Mouse (Mus musculus) embryonic facial prominence, embryonic 14.5 days (tissue): ENCODE measurements around the gene Aox3. TPM values are rescaled to one million over a fixed set of nuclear protein-coding genes. Genes with fewer than 3 reads are reported as not detected.
A peak's percentile ranks its signal among the peaks of the same experiment; 100 is the strongest.

Source experiments
- ATAC-seq: fragments of 200-750 bp; cut with Nextera tagmentation; 2 replicates; pipeline ENCODE4 v1.8.0; 2017; ENCODE audit warnings: low read depth, moderate number of reproducible peaks, moderate TSS enrichment
- DNase-seq: peaks from one replicate; pipeline ENCODE4 v3.0.0-alpha.2; 2015; ENCODE audit warnings: low spot score
- H3K27ac ChIP-seq: fragments of 300-500 bp; sonication (generic); replicated peaks from 2 replicates; pipeline ENCODE4 v1.5.1; 2014; ENCODE audit warnings: low read depth, mild to moderate bottlenecking, low read length, moderate library complexity
- H3K27me3 ChIP-seq: fragments of 300-500 bp; sonication (generic); replicated peaks from 2 replicates; pipeline ENCODE4 v1.6.1; 2014; ENCODE audit warnings: low read length; ENCODE audit not compliant: control insufficient read depth, insufficient read depth
- H3K36me3 ChIP-seq: fragments of 300-500 bp; sonication (generic); 2 replicates; pipeline ENCODE4 v1.6.1; 2014; ENCODE audit warnings: low read length, mixed read lengths; ENCODE audit not compliant: control insufficient read depth, insufficient read depth
- H3K4me1 ChIP-seq: fragments of 300-500 bp; sonication (generic); 2 replicates; pipeline ENCODE4 v1.6.1; 2014; ENCODE audit warnings: antibody characterized with exemption, low read length; ENCODE audit not compliant: control insufficient read depth, insufficient read depth
- H3K4me2 ChIP-seq: fragments of 300-500 bp; sonication (generic); 2 replicates; pipeline ENCODE4 v1.6.1; 2014; ENCODE audit warnings: low read depth, mild to moderate bottlenecking, low read length, moderate library complexity, mixed read lengths
- H3K4me3 ChIP-seq: fragments of 300-500 bp; sonication (generic); 2 replicates; pipeline ENCODE4 v1.5.1; 2014; ENCODE audit warnings: low read depth, mild to moderate bottlenecking, low read length
- H3K9ac ChIP-seq: fragments of 300-500 bp; sonication (generic); 2 replicates; pipeline ENCODE4 v1.6.1; 2014; ENCODE audit warnings: low read depth, mild to moderate bottlenecking, low read length, moderate library complexity, mixed read lengths
- H3K9me3 ChIP-seq: fragments of 300-500 bp; sonication (generic); 2 replicates; pipeline ENCODE4 v1.6.1; 2016; ENCODE audit warnings: low read length; ENCODE audit not compliant: control insufficient read depth
- WGBS: fragments of 180-500 bp; shearing (Covaris S2); extraction: QIAGEN DNeasy Blood & Tissue Kit; methylation state at CpG from one replicate; pipeline ENCODE4 v1.1.7; 2014; 5-methylcytosine and 5-hydroxymethylcytosine counted together
- polyA plus RNA-seq: library from polyadenylated mRNA; unstranded; fragments of >200 nt; fragmentation: Nextera tagmentation; extraction: Ambion mirVana; gene quantifications from 2 replicates; pipeline ENCODE4 v1.2.1, GENCODE M21; 2014

Gene Aox3
- polyA plus RNA-seq, 1 experiment from 2014 or later: 1.8 TPM

GRCm38 (mm10) chr1:58091992-58092560 is 20.9 kb upstream of the Aox3 start:
- Histone ChIP-seq H3K36me3 (no peaks in the 10 kb centered on the region), H3K4me1 (no peaks in the 10 kb centered on the region), H3K4me3 (no peak overlapping the region), H3K9me3 (no peaks in the 10 kb centered on the region), H3K27me3 (no peaks in the 10 kb centered on the region), H3K4me2 (no peak overlapping the region), H3K27ac (no peak overlapping the region), H3K9ac (no peak overlapping the region)
- 78% methylated on average over 2 of the region's 2 CpGs for WGBS
- DNase-seq: no peak
- no peak for ATAC-seq

- Histone ChIP-seq H3K9me3 (no peaks in the 10 kb centered on the region), H3K9ac (no peak overlapping the region), H3K4me2 (no peak overlapping the region), H3K27ac (no peak overlapping the region), H3K27me3 (no peaks in the 10 kb centered on the region), H3K36me3 (no peaks in the 10 kb centered on the region), H3K4me1 (no peaks in the 10 kb centered on the region), H3K4me3 (no peak overlapping the region)
- 87% methylated on average over 6 of the region's 6 CpGs for WGBS
- ATAC-seq (no peak), DNase-seq (no peak)
These were observed 15.6 kb upstream of the Aox3 start for GRCm38 (mm10) chr1:58097338-58097737.

GRCm38 (mm10) chr1:58099119-58099518 is 13.8 kb upstream of the Aox3 start:
- no peak overlapping the region for H3K4me3 ChIP-seq
- no peak for ATAC-seq
- H3K4me1 ChIP-seq: no peaks in the 10 kb centered on the region
- no peak overlapping the region for H3K4me2 ChIP-seq
- no peaks in the 10 kb centered on the region for H3K9me3 ChIP-seq
- H3K36me3 ChIP-seq: no peaks in the 10 kb centered on the region
- no peaks in the 10 kb centered on the region for H3K27me3 ChIP-seq
- no peak for DNase-seq
- H3K27ac ChIP-seq: no peak overlapping the region
- H3K9ac ChIP-seq: no peak overlapping the region

GRCm38 (mm10) chr1:58101531-58102146 is 11.3 kb upstream of the Aox3 start:
- H3K27me3 ChIP-seq: no peaks in the 10 kb centered on the region

GRCm38 (mm10) chr1:58102494-58102893 is 10.4 kb upstream of the Aox3 start:
- H3K27ac ChIP-seq: no peak overlapping the region
- H3K9me3 ChIP-seq: no peaks in the 10 kb centered on the region
- no peak overlapping the region for H3K4me2 ChIP-seq
- DNase-seq (no peak), ATAC-seq (no peak)
- H3K36me3 ChIP-seq: no peaks in the 10 kb centered on the region
- no peaks in the 10 kb centered on the region for H3K27me3 ChIP-seq
- no peaks in the 10 kb centered on the region for H3K4me1 ChIP-seq
- 64% methylated on average over 7 of the region's 7 CpGs for WGBS
- H3K4me3 ChIP-seq: no peak overlapping the region
- no peak overlapping the region for H3K9ac ChIP-seq

More at GRCm38 (mm10) chr1:58101531-58102146, 11.3 kb upstream of the Aox3 start:
- DNase-seq (peak; percentile 46), ATAC-seq (no peak)
- Histone ChIP-seq H3K4me2 (no peak overlapping the region), H3K4me3 (no peak overlapping the region), H3K9me3 (no peaks in the 10 kb centered on the region), H3K9ac (no peak overlapping the region), H3K27ac (no peak overlapping the region), H3K36me3 (no peaks in the 10 kb centered on the region), H3K4me1 (no peaks in the 10 kb centered on the region)
- 66% methylated on average over 2 of the region's 2 CpGs for WGBS

- no peak overlapping the region for H3K9ac ChIP-seq
- H3K4me3 ChIP-seq: no peak overlapping the region
- no peak overlapping the region for H3K4me2 ChIP-seq
- H3K36me3 ChIP-seq: no peaks in the 10 kb centered on the region
- DNase-seq (no peak), ATAC-seq (no peak)
- 87% methylated on average over 6 of the region's 6 CpGs for WGBS
- no peaks in the 10 kb centered on the region for H3K4me1 ChIP-seq
- H3K9me3 ChIP-seq: no peaks in the 10 kb centered on the region
- no peak overlapping the region for H3K27ac ChIP-seq
- no peaks in the 10 kb centered on the region for H3K27me3 ChIP-seq
These were observed 7.2 kb upstream of the Aox3 start for GRCm38 (mm10) chr1:58105685-58106084.

- Histone ChIP-seq H3K36me3 (no peaks in the 10 kb centered on the region), H3K4me1 (no peaks in the 10 kb centered on the region), H3K9ac (no peak overlapping the region), H3K4me3 (no peak overlapping the region), H3K4me2 (no peak overlapping the region), H3K27me3 (no peaks in the 10 kb centered on the region), H3K9me3 (no peaks in the 10 kb centered on the region), H3K27ac (no peak overlapping the region)
- no peak for DNase-seq
- 81% methylated on average over 2 of the region's 2 CpGs for WGBS
- ATAC-seq: no peak
These were observed 5.9 kb upstream of the Aox3 start for GRCm38 (mm10) chr1:58107066-58107465.

GRCm38 (mm10) chr1:58110241-58110640 is 2.7 kb upstream of the Aox3 start:
- no peak overlapping the region for H3K4me3 ChIP-seq
- DNase-seq: no peak
- no peaks in the 10 kb centered on the region for H3K27me3 ChIP-seq
- no peaks in the 10 kb centered on the region for H3K9me3 ChIP-seq
- H3K36me3 ChIP-seq: no peaks in the 10 kb centered on the region
- no peak for ATAC-seq
- H3K9ac ChIP-seq: no peak overlapping the region
- no peak overlapping the region for H3K27ac ChIP-seq
- no peak overlapping the region for H3K4me2 ChIP-seq
- H3K4me1 ChIP-seq: no peaks in the 10 kb centered on the region
- WGBS: 93% methylated on average over 5 of the region's 5 CpGs

- H3K9me3 ChIP-seq: no peaks in the 10 kb centered on the region
- no peak overlapping the region for H3K9ac ChIP-seq
- H3K4me2 ChIP-seq: no peak overlapping the region
- DNase-seq (no peak), ATAC-seq (no peak)
- H3K4me3 ChIP-seq: no peak overlapping the region
- no peaks in the 10 kb centered on the region for H3K27me3 ChIP-seq
- H3K4me1 ChIP-seq: no peaks in the 10 kb centered on the region
- 77% methylated on average over 4 of the region's 4 CpGs for WGBS
- no peaks in the 10 kb centered on the region for H3K36me3 ChIP-seq
- H3K27ac ChIP-seq: no peak overlapping the region
These were observed 1.6 kb upstream of the Aox3 start for GRCm38 (mm10) chr1:58111315-58111714.
